Mouse (Mus musculus) hindbrain, embryonic 14.5 days (tissue): ENCODE measurements at regions not wholly inside any gene's neighbourhood (a gene's known extent, or its start where the extent isn't known, plus 50 kb on each side); places are given as distances from the start of the nearest gene placed in this dataset.

Experiments used
- ATAC-seq: fragments of 200-750 bp; cut with Nextera tagmentation; 2 replicates; pipeline ENCODE4 v1.8.0; 2017; ENCODE audit warnings: moderate number of reproducible peaks, mild to moderate bottlenecking, moderate TSS enrichment, moderate library complexity; ENCODE audit not compliant: low FRiP score
- DNase-seq: peaks from one replicate; pipeline ENCODE4 v3.0.0-alpha.2; 2015; ENCODE audit warnings: low spot score
- H3K27ac ChIP-seq: fragments of 300-500 bp; sonication (generic); 2 replicates; pipeline ENCODE4 v1.5.1; 2014; ENCODE audit warnings: mild to moderate bottlenecking, moderate library complexity
- H3K27me3 ChIP-seq: fragments of 300-500 bp; sonication (generic); 2 replicates; pipeline ENCODE4 v1.6.1; 2014; ENCODE audit warnings: mild to moderate bottlenecking, low read length, mixed read lengths; ENCODE audit not compliant: control insufficient read depth, insufficient read depth
- H3K36me3 ChIP-seq: fragments of 300-500 bp; sonication (generic); replicated peaks from 2 replicates; pipeline ENCODE4 v1.6.1; 2014; ENCODE audit not compliant: control insufficient read depth, insufficient read depth
- H3K4me1 ChIP-seq: fragments of 300-500 bp; sonication (generic); replicated peaks from 2 replicates; pipeline ENCODE4 v1.6.1; 2014; ENCODE audit warnings: antibody characterized with exemption, low read length, mixed read lengths; ENCODE audit not compliant: control insufficient read depth, insufficient read depth
- H3K4me2 ChIP-seq: fragments of 300-500 bp; sonication (generic); replicated peaks from 2 replicates; pipeline ENCODE4 v1.6.1; 2014; ENCODE audit warnings: mild to moderate bottlenecking, moderate library complexity
- H3K4me3 ChIP-seq: fragments of 300-500 bp; sonication (generic); replicated peaks from 2 replicates; pipeline ENCODE4 v1.5.1; 2014; ENCODE audit warnings: mild to moderate bottlenecking, low read length
- H3K9ac ChIP-seq: fragments of 300-500 bp; sonication (generic); 2 replicates; pipeline ENCODE4 v1.6.1; 2014
- H3K9me3 ChIP-seq: fragments of 300-500 bp; sonication (generic); 2 replicates; pipeline ENCODE4 v1.6.1; 2016; ENCODE audit warnings: low read length; ENCODE audit not compliant: control insufficient read depth
- WGBS: fragments of 180-500 bp; shearing (Covaris S2); extraction: QIAGEN DNeasy Blood & Tissue Kit; methylation state at CpG from one replicate; pipeline ENCODE4 v1.1.7; 2014; 5-methylcytosine and 5-hydroxymethylcytosine counted together

- DNase-seq (peak; percentile 70), ATAC-seq (0 out of 2 replicates have a peak, but pooled peaks have one; percentile 68)
- Histone ChIP-seq H3K36me3 (no peaks in the 10 kb centered on the region), H3K4me2 (no peak overlapping the region), H3K4me3 (no peak overlapping the region), H3K27ac (peak overlapping the region; percentile 60), H3K9ac (no peak overlapping the region), H3K27me3 (no peaks in the 10 kb centered on the region), H3K4me1 (no peaks in the 10 kb centered on the region), H3K9me3 (no peaks in the 10 kb centered on the region)
- WGBS: 54% methylated on average over 3 of the region's 3 CpGs
Measured at GRCm38 (mm10) chr15:102807353-102807752, 85.4 kb upstream of the Calcoco1 start.

DNA sequence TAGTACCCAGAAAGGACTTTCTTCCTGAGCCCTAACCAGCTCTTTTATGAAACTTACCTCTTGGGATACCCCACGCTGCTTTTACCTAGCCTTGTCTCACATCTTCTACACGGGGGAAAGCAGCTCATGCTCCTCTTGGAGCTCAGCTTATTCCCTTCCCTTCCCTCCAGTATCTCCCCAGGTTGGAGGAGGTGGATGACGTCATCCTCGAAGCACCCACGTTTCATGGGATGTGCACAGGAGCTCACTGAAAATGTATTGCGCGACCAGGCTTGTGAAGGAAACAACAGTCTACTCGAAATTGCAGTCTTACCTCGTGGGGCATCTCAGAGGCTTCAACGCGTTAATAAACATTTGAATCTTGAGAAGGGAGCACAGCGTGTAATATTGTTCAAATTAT lies 97.2 kb upstream of the Calcoco1 start:
- Histone ChIP-seq H3K4me2 (no peak overlapping the region), H3K36me3 (no peaks in the 10 kb centered on the region)
- WGBS: 74% methylated on average over 12 of the region's 12 CpGs

GRCm38 (mm10) chr15:102839688-102840087 lies 81.2 kb upstream of the Hoxc13 start:
- whole genome bisulfite sequencing: 87% methylated on average over 5 of the region's 5 CpGs
- Histone ChIP-seq H3K4me3 (no peak overlapping the region), H3K4me1 (no peaks in the 10 kb centered on the region), H3K4me2 (no peak overlapping the region), H3K27ac (no peak overlapping the region), H3K36me3 (no peaks in the 10 kb centered on the region), H3K27me3 (no peaks in the 10 kb centered on the region), H3K9me3 (no peaks in the 10 kb centered on the region), H3K9ac (no peak overlapping the region)
- no peak for DNase-seq
- ATAC-seq: no peak

More for the DNA sequence above, 97.2 kb upstream of the Calcoco1 start:
- H3K4me3 ChIP-seq: no peak overlapping the region
- no peaks in the 10 kb centered on the region for H3K9me3 ChIP-seq
- no peaks in the 10 kb centered on the region for H3K4me1 ChIP-seq
- ATAC-seq (no peak), DNase-seq (no peak)
- H3K27ac ChIP-seq: no peak overlapping the region
- no peak overlapping the region for H3K9ac ChIP-seq
- H3K27me3 ChIP-seq: no peaks in the 10 kb centered on the region

DNA sequence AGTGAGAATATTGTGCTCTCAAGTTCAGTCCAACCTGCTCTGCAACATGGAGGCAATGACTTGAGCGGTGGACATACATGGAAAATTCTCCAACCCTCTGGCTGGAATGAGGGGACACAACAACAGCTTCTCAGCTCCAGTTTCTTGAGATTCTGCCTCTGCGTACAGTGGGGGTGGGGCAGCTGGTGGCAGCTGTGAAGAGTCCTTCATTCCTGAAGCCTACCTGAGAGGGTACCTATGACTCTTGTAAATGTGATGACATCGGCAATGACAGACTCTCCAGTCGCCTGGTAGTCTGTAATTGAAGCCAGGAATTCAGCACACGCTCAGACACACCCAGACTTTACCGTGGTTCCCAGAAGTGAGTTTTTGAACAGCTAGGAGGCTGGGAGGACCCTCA lies 58.5 kb upstream of the Hoxc13 start:
- H3K4me3 ChIP-seq: no peak overlapping the region
- DNase-seq (no peak), ATAC-seq (no peak)
- H3K4me2 ChIP-seq: no peak overlapping the region
- no peaks in the 10 kb centered on the region for H3K9me3 ChIP-seq
- WGBS: 85% methylated on average over 6 of the region's 6 CpGs
- H3K27me3 ChIP-seq: no peaks in the 10 kb centered on the region
- no peak overlapping the region for H3K27ac ChIP-seq
- no peaks in the 10 kb centered on the region for H3K36me3 ChIP-seq
- no peak overlapping the region for H3K9ac ChIP-seq
- no peaks in the 10 kb centered on the region for H3K4me1 ChIP-seq

DNA sequence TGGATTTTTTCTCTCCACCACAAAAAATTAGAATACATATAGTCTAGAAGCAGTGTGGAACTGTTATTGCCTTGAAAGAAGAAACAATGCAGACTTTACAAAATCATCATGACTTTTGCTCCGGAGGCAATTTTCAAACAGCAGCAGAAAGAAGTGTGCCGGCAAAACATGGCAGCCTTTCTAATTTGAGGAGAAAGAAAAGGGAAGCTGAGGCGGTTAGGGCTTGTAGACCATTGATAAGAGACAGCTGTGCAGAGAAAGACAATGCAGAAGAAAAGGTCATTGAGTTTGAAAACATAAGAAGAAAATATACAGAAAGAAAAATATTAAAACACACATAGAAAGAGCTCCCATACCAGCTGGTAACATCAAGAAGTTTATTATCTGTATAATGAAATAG lies 54.1 kb upstream of the Hoxc13 start:
- H3K9ac ChIP-seq: no peak overlapping the region
- WGBS: 80% methylated on average over 3 of the region's 3 CpGs
- no peak for ATAC-seq

More for the DNA sequence above, 54.1 kb upstream of the Hoxc13 start:
- H3K9me3 ChIP-seq: no peaks in the 10 kb centered on the region
- H3K27me3 ChIP-seq: no peaks in the 10 kb centered on the region
- DNase-seq: no peak
- no peaks in the 10 kb centered on the region for H3K36me3 ChIP-seq
- no peak overlapping the region for H3K4me2 ChIP-seq
- no peak overlapping the region for H3K27ac ChIP-seq
- H3K4me1 ChIP-seq: no peaks in the 10 kb centered on the region
- no peak overlapping the region for H3K4me3 ChIP-seq
